Mouse (Mus musculus) limb, embryonic 14.5 days (tissue): ENCODE data around the gene Kif26b. TPM values are rescaled to one million over a fixed set of nuclear protein-coding genes. Genes with fewer than 3 reads are reported as not detected.
A peak's percentile ranks its signal among the peaks of the same experiment; 100 is the strongest.

ENCODE experiments used
- ATAC-seq: fragments of 200-750 bp; cut with Nextera tagmentation; 2 replicates; pipeline ENCODE4 v1.8.0; 2017; ENCODE audit warnings: low read depth, moderate number of reproducible peaks, moderate TSS enrichment; ENCODE audit not compliant: low FRiP score
- DNase-seq: peaks from one replicate; pipeline ENCODE4 v3.0.0-alpha.2; 2015; ENCODE audit warnings: low spot score
- H3K27ac ChIP-seq: fragments of 300-500 bp; sonication (generic); replicated peaks from 2 replicates; pipeline ENCODE4 v1.5.1; 2014; ENCODE audit warnings: low read depth, mild to moderate bottlenecking, low read length, moderate library complexity, mixed read lengths
- H3K27me3 ChIP-seq: fragments of 300-500 bp; sonication (generic); 2 replicates; pipeline ENCODE4 v1.6.1; 2014; ENCODE audit warnings: low read length, mixed read lengths; ENCODE audit not compliant: control insufficient read depth, insufficient read depth
- H3K36me3 ChIP-seq: fragments of 300-500 bp; sonication (generic); 2 replicates; pipeline ENCODE4 v1.6.1; 2014; ENCODE audit warnings: mild to moderate bottlenecking, low read length, moderate library complexity, mixed read lengths; ENCODE audit not compliant: control insufficient read depth, insufficient read depth
- H3K4me1 ChIP-seq: fragments of 300-500 bp; sonication (generic); 2 replicates; pipeline ENCODE4 v1.6.1; 2014; ENCODE audit warnings: antibody characterized with exemption, low read length, mixed read lengths; ENCODE audit not compliant: control insufficient read depth, insufficient read depth
- H3K4me2 ChIP-seq: fragments of 300-500 bp; sonication (generic); replicated peaks from 2 replicates; pipeline ENCODE4 v1.6.1; 2014; ENCODE audit warnings: low read depth, mild to moderate bottlenecking, low read length, moderate library complexity; ENCODE audit not compliant: severe bottlenecking
- H3K4me3 ChIP-seq: fragments of 300-500 bp; sonication (generic); replicated peaks from 2 replicates; pipeline ENCODE4 v1.5.1; 2014; ENCODE audit warnings: low read length
- H3K9ac ChIP-seq: fragments of 300-500 bp; sonication (generic); 2 replicates; pipeline ENCODE4 v1.6.1; 2014; ENCODE audit warnings: mild to moderate bottlenecking, low read depth, low read length, moderate library complexity; ENCODE audit not compliant: severe bottlenecking
- H3K9me3 ChIP-seq: fragments of 300-500 bp; sonication (generic); 2 replicates; pipeline ENCODE4 v1.6.1; 2016; ENCODE audit warnings: low read length; ENCODE audit not compliant: control insufficient read depth
- POLR2A ChIP-seq: fragments of 200-500 bp; IDR thresholded peaks from 2 replicates; pipeline ENCODE4 v1.8.0; 2012; ENCODE audit warnings: inconsistent platforms, mild to moderate bottlenecking, moderate library complexity, borderline replicate concordance; ENCODE audit not compliant: insufficient read depth, insufficient read length; ENCODE audit errors: extremely low read depth
- WGBS: fragments of 180-500 bp; shearing (Covaris S2); extraction: QIAGEN DNeasy Blood & Tissue Kit; methylation state at CpG from one replicate; pipeline ENCODE4 v1.1.7; 2014; 5-methylcytosine and 5-hydroxymethylcytosine counted together
- polyA plus RNA-seq, 2 experiments: library from polyadenylated mRNA; depleted of rRNA in 1 of 2; stranded (reverse) in 1 of 2; unstranded in 1 of 2; fragments of >200 nt; fragmentation: Nextera tagmentation in 1 of 2; extraction: Ambion mirVana in 1 of 2; gene quantifications; 2 replicates each; pipeline versions ENCODE4 v1.2.1 to v1.2.3; 2012 to 2014

Gene Kif26b
- polyA plus RNA-seq, 2 experiments = 8.7 to 8.8 TPM

- ATAC-seq = no peak
- no peak for TF ChIP-seq POLR2A
- Histone ChIP-seq H3K4me1 (peaks cover 23% of the 10 kb centered on the region), H3K27me3 (no peaks in the 10 kb centered on the region), H3K27ac (no peak overlapping the region), H3K9me3 (no peaks in the 10 kb centered on the region), H3K36me3 (no peaks in the 10 kb centered on the region), H3K4me3 (no peak overlapping the region), H3K9ac (no peak overlapping the region), H3K4me2 (no peak overlapping the region)
- WGBS = 43% methylated on average over 1 of the region's 1 CpGs
- DNase-seq = peak; percentile 40
Observed at GRCm38 (mm10) chr1:178663539-178663938, 134.6 kb downstream of the Kif26b start.

- Histone ChIP-seq H3K27ac (no peak overlapping the region), H3K9me3 (no peaks in the 10 kb centered on the region), H3K4me2 (no peak overlapping the region), H3K9ac (no peak overlapping the region), H3K27me3 (no peaks in the 10 kb centered on the region), H3K4me3 (no peak overlapping the region), H3K36me3 (no peaks in the 10 kb centered on the region), H3K4me1 (peaks cover 23% of the 10 kb centered on the region)
- DNase-seq (no peak), ATAC-seq (no peak)
- no peak for TF ChIP-seq POLR2A
- WGBS = 67% methylated on average over 5 of the region's 5 CpGs
Observed at GRCm38 (mm10) chr1:178664271-178664969, 135.5 kb downstream of the Kif26b start.

- Histone ChIP-seq H3K27me3 (no peaks in the 10 kb centered on the region), H3K36me3 (no peaks in the 10 kb centered on the region), H3K4me1 (peaks cover 23% of the 10 kb centered on the region), H3K9ac (no peak overlapping the region), H3K4me3 (no peak overlapping the region), H3K27ac (no peak overlapping the region), H3K4me2 (no peak overlapping the region), H3K9me3 (no peaks in the 10 kb centered on the region)
- 76% methylated on average over 7 of the region's 7 CpGs for WGBS
- no peak for DNase-seq
- TF ChIP-seq POLR2A = no peak
- ATAC-seq = no peak
Observed at GRCm38 (mm10) chr1:178666524-178666923, 137.6 kb downstream of the Kif26b start.

- DNase-seq = no peak
- Histone ChIP-seq H3K4me2 (no peak overlapping the region), H3K4me1 (peaks cover 22% of the 10 kb centered on the region), H3K27me3 (no peaks in the 10 kb centered on the region), H3K36me3 (no peaks in the 10 kb centered on the region), H3K9me3 (no peaks in the 10 kb centered on the region), H3K27ac (no peak overlapping the region), H3K9ac (no peak overlapping the region), H3K4me3 (no peak overlapping the region)
- TF ChIP-seq POLR2A = no peak
- no peak for ATAC-seq
- 79% methylated on average over 7 of the region's 7 CpGs for WGBS
Observed at GRCm38 (mm10) chr1:178667808-178668207, 138.9 kb downstream of the Kif26b start.

GRCm38 (mm10) chr1:178668907-178669306, 140.0 kb downstream of the Kif26b start:
- TF ChIP-seq POLR2A = no peak
- peaks cover 20% of the 10 kb centered on the region for H3K4me1 ChIP-seq
- no peak overlapping the region for H3K4me3 ChIP-seq

DNA sequence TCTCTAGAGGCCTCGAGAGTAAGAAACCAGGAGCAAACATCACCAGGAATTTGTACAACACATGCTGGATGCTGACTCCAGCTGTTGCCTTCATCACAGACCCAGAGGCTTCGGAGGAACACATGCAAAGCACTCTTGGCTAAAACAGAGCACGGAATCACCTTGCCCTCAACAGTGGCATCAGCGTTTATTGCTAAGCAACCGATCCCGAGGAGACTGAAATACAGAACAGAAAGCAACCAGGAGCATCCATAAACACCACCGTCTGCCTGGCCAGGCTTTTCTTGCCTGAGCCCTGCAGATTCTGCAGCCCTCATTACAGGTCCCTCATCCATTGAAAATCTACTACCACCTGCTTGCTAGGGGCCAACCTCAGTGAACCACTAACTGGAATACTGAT, 144.1 kb downstream of the Kif26b start:
- Histone ChIP-seq H3K9me3 (no peaks in the 10 kb centered on the region), H3K4me3 (no peak overlapping the region), H3K9ac (no peak overlapping the region), H3K4me1 (peaks cover 15% of the 10 kb centered on the region), H3K36me3 (no peaks in the 10 kb centered on the region), H3K27ac (no peak overlapping the region), H3K4me2 (no peak overlapping the region), H3K27me3 (no peaks in the 10 kb centered on the region)
- DNase-seq (no peak), ATAC-seq (peak; percentile 41; the same call in 1 of the 2 replicates)
- no peak for TF ChIP-seq POLR2A
- WGBS = 32% methylated on average over 7 of the region's 7 CpGs

More at GRCm38 (mm10) chr1:178668907-178669306, 140.0 kb downstream of the Kif26b start:
- WGBS = 93% methylated on average over 4 of the region's 4 CpGs
- no peak for ATAC-seq
- no peaks in the 10 kb centered on the region for H3K27me3 ChIP-seq
- no peaks in the 10 kb centered on the region for H3K36me3 ChIP-seq
- no peak overlapping the region for H3K27ac ChIP-seq
- H3K9me3 ChIP-seq = no peaks in the 10 kb centered on the region
- H3K9ac ChIP-seq = no peak overlapping the region
- H3K4me2 ChIP-seq = no peak overlapping the region
- no peak for DNase-seq
